Mouse (Mus musculus) heart, embryonic 13.5 days (tissue): ENCODE measurements around the gene Wipi1. TPM values are rescaled to one million over a fixed set of nuclear protein-coding genes. Genes with fewer than 3 reads are reported as not detected.

ENCODE experiments used
- ATAC-seq: fragments of 200-750 bp; cut with Nextera tagmentation; 2 replicates; pipeline ENCODE4 v1.8.0; 2017; ENCODE audit warnings: moderate TSS enrichment; ENCODE audit not compliant: insufficient number of reproducible peaks, low FRiP score, low TSS enrichment; ENCODE audit errors: extremely low read depth
- H3K27ac ChIP-seq: fragments of 300-500 bp; sonication (generic); replicated peaks from 2 replicates; pipeline ENCODE4 v1.5.1; 2015; ENCODE audit warnings: moderate library complexity, mild to moderate bottlenecking, inconsistent platforms
- H3K27me3 ChIP-seq: fragments of 300-500 bp; sonication (generic); replicated peaks from 2 replicates; pipeline ENCODE4 v1.6.1; 2015; ENCODE audit warnings: mild to moderate bottlenecking, inconsistent platforms
- H3K36me3 ChIP-seq: fragments of 300-500 bp; sonication (generic); 2 replicates; pipeline ENCODE4 v1.6.1; 2015; ENCODE audit warnings: mild to moderate bottlenecking, inconsistent platforms
- H3K4me1 ChIP-seq: fragments of 300-500 bp; sonication (generic); 2 replicates; pipeline ENCODE4 v1.6.1; 2015; ENCODE audit warnings: inconsistent platforms
- H3K4me2 ChIP-seq: fragments of 300-500 bp; sonication (generic); 2 replicates; pipeline ENCODE4 v1.6.1; 2015; ENCODE audit warnings: inconsistent platforms, mild to moderate bottlenecking, moderate library complexity
- H3K4me3 ChIP-seq: fragments of 300-500 bp; sonication (generic); 2 replicates; pipeline ENCODE4 v1.5.1; 2015; ENCODE audit warnings: moderate library complexity, mild to moderate bottlenecking, inconsistent platforms
- H3K9ac ChIP-seq: fragments of 300-500 bp; sonication (generic); 2 replicates; pipeline ENCODE4 v1.6.1; 2015; ENCODE audit warnings: inconsistent platforms, mild to moderate bottlenecking, moderate library complexity
- H3K9me3 ChIP-seq: fragments of 300-500 bp; sonication (generic); 2 replicates; pipeline ENCODE4 v1.6.1; 2016; ENCODE audit warnings: inconsistent platforms
- WGBS: fragments of 180-500 bp; shearing (Covaris S2); methylation state at CpG from one replicate; pipeline ENCODE4 v1.1.7; 2015; ENCODE audit warnings: mixed read lengths; 5-methylcytosine and 5-hydroxymethylcytosine counted together
- polyA plus RNA-seq: library from polyadenylated mRNA; unstranded; fragments of >200 nt; fragmentation: Nextera tagmentation; extraction: Ambion mirVana; gene quantifications from 2 replicates; pipeline ENCODE4 v1.2.1, GENCODE M21; 2015

Wipi1 gene
- polyA plus RNA-seq, 1 experiment from 2014 or later: 44.7 TPM

GRCm38 (mm10) chr11:109574604-109575003 lies 37.2 kb downstream of the Wipi1 start:
- no peaks in the 10 kb centered on the region for H3K9me3 ChIP-seq
- H3K4me2 ChIP-seq: no peak overlapping the region
- no peaks in the 10 kb centered on the region for H3K4me1 ChIP-seq
- H3K27me3 ChIP-seq: no peaks in the 10 kb centered on the region
- no peak overlapping the region for H3K9ac ChIP-seq
- no peak overlapping the region for H3K27ac ChIP-seq
- WGBS: 83% methylated on average over 2 of the region's 2 CpGs
- ATAC-seq: no peak
- no peak overlapping the region for H3K4me3 ChIP-seq
- peaks cover 75% of the 10 kb centered on the region for H3K36me3 ChIP-seq

DNA sequence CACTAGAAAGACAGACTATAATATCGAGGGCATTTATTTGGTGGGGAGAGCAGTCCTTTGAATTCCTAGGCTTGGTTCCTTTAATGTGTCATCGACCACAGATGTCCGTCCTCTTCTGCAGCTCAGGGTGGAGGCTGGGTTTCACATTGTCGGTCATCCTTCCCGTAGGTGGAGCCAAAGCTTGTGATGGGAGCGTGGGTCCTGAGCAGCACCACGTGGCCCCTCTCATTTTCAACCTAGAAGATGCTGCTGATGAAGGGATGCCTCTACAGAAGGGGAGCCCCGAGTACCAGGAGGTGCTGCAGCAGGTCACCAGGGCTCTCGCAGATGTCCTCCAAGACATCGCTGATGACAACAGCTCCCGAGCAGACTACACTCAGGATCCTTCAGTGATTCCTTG lies 39.7 kb downstream of the Wipi1 start:
- Histone ChIP-seq H3K4me1 (0 out of 2 replicates have a peak, but pooled peaks cover 3% of the 10 kb centered on the region), H3K4me3 (no peak overlapping the region), H3K9me3 (no peaks in the 10 kb centered on the region), H3K9ac (no peak overlapping the region), H3K36me3 (peaks cover 49% of the 10 kb centered on the region), H3K27ac (no peak overlapping the region), H3K4me2 (no peak overlapping the region), H3K27me3 (no peaks in the 10 kb centered on the region)
- ATAC-seq: no peak
- WGBS: 81% methylated on average over 11 of the region's 11 CpGs

- Histone ChIP-seq H3K4me2 (no peak overlapping the region), H3K27ac (no peak overlapping the region), H3K9me3 (no peaks in the 10 kb centered on the region), H3K4me1 (0 out of 2 replicates have a peak, but pooled peaks cover 3% of the 10 kb centered on the region), H3K9ac (no peak overlapping the region), H3K36me3 (peaks cover 29% of the 10 kb centered on the region), H3K4me3 (no peak overlapping the region), H3K27me3 (no peaks in the 10 kb centered on the region)
- ATAC-seq: no peak
- 55% methylated on average over 7 of the region's 7 CpGs for WGBS
These were observed 42.0 kb downstream of the Wipi1 start for GRCm38 (mm10) chr11:109569809-109570208.

DNA sequence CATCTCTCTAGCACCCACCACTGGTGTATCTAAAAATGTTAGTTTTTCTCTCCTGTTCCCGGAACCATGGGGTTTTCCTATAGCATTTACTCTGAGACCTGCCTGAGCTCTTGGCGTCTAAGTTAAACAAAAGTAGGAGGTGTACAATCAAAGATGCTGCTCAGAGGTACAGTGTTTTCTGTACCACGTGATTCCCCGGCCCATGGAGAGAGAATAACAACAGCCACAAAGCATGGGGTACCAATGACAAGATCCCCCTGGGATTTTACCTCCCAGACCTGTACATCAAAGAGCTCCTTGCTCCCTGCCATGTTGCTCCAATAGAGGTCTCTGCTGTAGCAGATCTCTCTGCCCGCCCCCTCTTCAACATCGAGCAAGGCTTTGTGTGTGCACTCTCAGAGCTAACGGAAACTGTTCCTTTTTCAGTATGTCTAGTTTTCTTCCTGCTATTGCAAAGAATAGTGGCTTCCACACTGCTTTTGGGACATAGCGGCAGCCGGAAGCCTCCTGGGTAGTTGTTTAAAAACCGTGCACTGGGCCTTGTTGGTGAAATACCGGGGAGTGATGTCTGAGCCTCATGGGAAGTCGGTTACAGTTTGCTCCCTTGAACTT lies 42.7 kb downstream of the Wipi1 start:
- ATAC-seq: no peak
- Histone ChIP-seq H3K4me3 (no peak overlapping the region), H3K27me3 (no peaks in the 10 kb centered on the region), H3K4me1 (0 out of 2 replicates have a peak, but pooled peaks cover 3% of the 10 kb centered on the region), H3K27ac (no peak overlapping the region), H3K9me3 (no peaks in the 10 kb centered on the region), H3K9ac (no peak overlapping the region), H3K4me2 (no peak overlapping the region), H3K36me3 (peaks cover 24% of the 10 kb centered on the region)
- whole genome bisulfite sequencing: 67% methylated on average over 12 of the region's 12 CpGs

- no peak overlapping the region for H3K9ac ChIP-seq
These were observed 47.1 kb downstream of the Wipi1 start for GRCm38 (mm10) chr11:109564466-109565214.

GRCm38 (mm10) chr11:109563708-109564107 lies 48.1 kb downstream of the Wipi1 start:
- no peaks in the 10 kb centered on the region for H3K27me3 ChIP-seq
- H3K4me1 ChIP-seq: peaks cover 29% of the 10 kb centered on the region
- H3K4me3 ChIP-seq: no peak overlapping the region
- H3K9ac ChIP-seq: no peak overlapping the region
- no peaks in the 10 kb centered on the region for H3K9me3 ChIP-seq
- ATAC-seq: no peak
- no peak overlapping the region for H3K4me2 ChIP-seq
- 82% methylated on average over 4 of the region's 4 CpGs for WGBS
- H3K36me3 ChIP-seq: no peaks in the 10 kb centered on the region
- H3K27ac ChIP-seq: no peak overlapping the region

More at GRCm38 (mm10) chr11:109564466-109565214, 47.1 kb downstream of the Wipi1 start:
- no peak overlapping the region for H3K4me2 ChIP-seq
- H3K36me3 ChIP-seq: no peaks in the 10 kb centered on the region
- H3K27ac ChIP-seq: no peak overlapping the region
- 82% methylated on average over 15 of the region's 15 CpGs for WGBS
- H3K4me3 ChIP-seq: no peak overlapping the region
- no peaks in the 10 kb centered on the region for H3K9me3 ChIP-seq
- no peaks in the 10 kb centered on the region for H3K27me3 ChIP-seq
- H3K4me1 ChIP-seq: peaks cover 23% of the 10 kb centered on the region
- ATAC-seq: no peak

GRCm38 (mm10) chr11:109561445-109561844 lies 50.3 kb downstream of the Wipi1 start:
- WGBS: 56% methylated on average over 3 of the region's 3 CpGs
- no peaks in the 10 kb centered on the region for H3K36me3 ChIP-seq

GRCm38 (mm10) chr11:109560793-109561257 lies 50.9 kb downstream of the Wipi1 start:
- 6% methylated on average over 9 of the region's 9 CpGs for WGBS
- Histone ChIP-seq H3K4me1 (peaks cover 52% of the 10 kb centered on the region), H3K4me2 (peak overlapping the region; percentile 30; the same call in 1 of the 2 replicates), H3K27me3 (no peaks in the 10 kb centered on the region), H3K4me3 (no peak overlapping the region), H3K9me3 (no peaks in the 10 kb centered on the region), H3K36me3 (no peaks in the 10 kb centered on the region), H3K27ac (peak overlapping the region; percentile 54), H3K9ac (no peak overlapping the region)
- ATAC-seq: 0 out of 2 replicates have a peak, but pooled peaks have one; percentile 26

More at GRCm38 (mm10) chr11:109561445-109561844, 50.3 kb downstream of the Wipi1 start:
- Histone ChIP-seq H3K4me2 (no peak overlapping the region), H3K4me1 (peaks cover 46% of the 10 kb centered on the region), H3K27ac (peak overlapping the region; percentile 54), H3K27me3 (no peaks in the 10 kb centered on the region), H3K4me3 (no peak overlapping the region), H3K9me3 (no peaks in the 10 kb centered on the region), H3K9ac (no peak overlapping the region)
- no peak for ATAC-seq

DNA sequence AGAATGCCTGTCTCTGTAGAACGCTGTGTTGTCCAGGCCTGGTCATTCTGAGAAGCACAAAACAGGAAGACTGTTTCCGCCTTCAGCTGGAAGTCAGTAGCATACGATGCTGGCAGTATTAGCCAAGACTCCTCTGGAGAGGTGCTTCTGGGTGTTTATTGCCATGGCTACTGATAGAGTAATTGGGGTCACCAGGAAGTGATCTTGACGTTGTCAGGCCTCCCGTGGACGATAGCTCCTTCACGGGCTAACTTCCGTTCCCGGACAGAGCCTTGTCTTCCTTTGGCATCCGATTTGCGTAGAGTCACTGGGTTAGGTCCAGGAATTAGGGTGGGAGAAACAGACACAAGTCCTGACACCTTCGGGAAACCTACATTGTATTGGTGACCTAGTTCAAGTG lies 52.5 kb downstream of the Wipi1 start:
- Histone ChIP-seq H3K4me1 (peaks cover 65% of the 10 kb centered on the region), H3K36me3 (no peaks in the 10 kb centered on the region), H3K27me3 (no peaks in the 10 kb centered on the region), H3K4me2 (0 out of 2 replicates have a peak overlapping the region, but pooled peaks have one; percentile 13), H3K27ac (no peak overlapping the region), H3K9me3 (no peaks in the 10 kb centered on the region), H3K9ac (no peak overlapping the region), H3K4me3 (no peak overlapping the region)
- ATAC-seq: no peak
- 74% methylated on average over 12 of the region's 12 CpGs for WGBS

GRCm38 (mm10) chr11:109557419-109557818 lies 54.3 kb downstream of the Wipi1 start:
- Histone ChIP-seq H3K27ac (peak overlapping the region; percentile 37), H3K4me1 (peaks cover 70% of the 10 kb centered on the region), H3K9me3 (no peaks in the 10 kb centered on the region), H3K9ac (no peak overlapping the region), H3K4me3 (no peak overlapping the region), H3K36me3 (no peaks in the 10 kb centered on the region), H3K27me3 (no peaks in the 10 kb centered on the region), H3K4me2 (peak overlapping the region; percentile 7)
- 41% methylated on average over 11 of the region's 11 CpGs for WGBS
- ATAC-seq: no peak

DNA sequence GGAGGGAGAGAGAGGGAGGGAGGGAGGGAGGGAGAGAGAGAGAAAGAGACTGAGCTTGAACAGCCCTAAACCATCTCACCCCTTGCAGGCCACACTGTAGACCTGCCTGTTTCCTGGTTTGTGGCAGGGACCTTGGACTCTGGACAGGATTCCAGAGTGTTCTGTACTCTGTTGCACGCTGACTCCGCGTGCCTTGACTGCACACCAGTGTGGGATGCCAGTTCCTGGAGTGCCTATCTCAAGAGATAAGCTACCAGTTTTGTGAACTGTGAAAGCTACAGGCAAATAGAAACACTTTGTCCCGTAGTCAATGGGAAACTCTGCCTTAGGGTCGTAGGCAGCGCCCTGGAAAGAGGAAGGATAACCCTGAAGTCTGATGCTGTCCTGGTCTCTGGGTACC lies 55.6 kb downstream of the Wipi1 start:
- no peaks in the 10 kb centered on the region for H3K9me3 ChIP-seq
- H3K4me2 ChIP-seq: no peak overlapping the region
- ATAC-seq: no peak
- WGBS: 37% methylated on average over 6 of the region's 6 CpGs
- no peaks in the 10 kb centered on the region for H3K27me3 ChIP-seq
- no peaks in the 10 kb centered on the region for H3K36me3 ChIP-seq
- H3K4me1 ChIP-seq: peaks cover 63% of the 10 kb centered on the region
- peak overlapping the region; percentile 37; the same call in 1 of the 2 replicates for H3K9ac ChIP-seq
- H3K4me3 ChIP-seq: no peak overlapping the region
- H3K27ac ChIP-seq: no peak overlapping the region; the same call in 1 of the 2 replicates
